Mouse (Mus musculus) forebrain, embryonic 14.5 days (tissue): ENCODE results near the gene Acta2. TPM values are rescaled to one million over a fixed set of nuclear protein-coding genes. Genes with fewer than 3 reads are reported as not detected.
A peak's percentile ranks its signal among the peaks of the same experiment; 100 is the strongest.

Experiments used
- ATAC-seq: fragments of 200-750 bp; cut with Nextera tagmentation; 2 replicates; pipeline ENCODE4 v1.8.0; 2017; ENCODE audit warnings: mild to moderate bottlenecking, moderate library complexity
- DNase-seq: peaks from one replicate; pipeline ENCODE4 v3.0.0-alpha.2; 2015; ENCODE audit warnings: low spot score
- H3K27ac ChIP-seq: fragments of 300-500 bp; sonication (generic); 2 replicates; pipeline ENCODE4 v1.5.1; 2014; ENCODE audit warnings: low read depth, mild to moderate bottlenecking, control low read depth, low read length, moderate library complexity
- H3K27me3 ChIP-seq: fragments of 300-500 bp; sonication (generic); replicated peaks from 2 replicates; pipeline ENCODE4 v1.6.1; 2014; ENCODE audit warnings: low read length, control low read depth, mixed read lengths; ENCODE audit not compliant: control insufficient read depth, insufficient read depth
- H3K36me3 ChIP-seq: fragments of 300-500 bp; sonication (generic); 2 replicates; pipeline ENCODE4 v1.6.1; 2014; ENCODE audit warnings: low read length, control low read depth; ENCODE audit not compliant: control insufficient read depth, insufficient read depth
- H3K4me1 ChIP-seq: fragments of 300-500 bp; sonication (generic); 2 replicates; pipeline ENCODE4 v1.6.1; 2014; ENCODE audit warnings: antibody characterized with exemption, low read length, control low read depth; ENCODE audit not compliant: control insufficient read depth, insufficient read depth
- H3K4me2 ChIP-seq: fragments of 300-500 bp; sonication (generic); 2 replicates; pipeline ENCODE4 v1.6.1; 2014; ENCODE audit warnings: mild to moderate bottlenecking, control low read depth, low read length
- H3K4me3 ChIP-seq: fragments of 300-500 bp; sonication (generic); 2 replicates; pipeline ENCODE4 v1.5.1; 2014; ENCODE audit warnings: low read depth, low read length, control low read depth
- H3K9ac ChIP-seq: fragments of 300-500 bp; sonication (generic); 2 replicates; pipeline ENCODE4 v1.6.1; 2014; ENCODE audit warnings: mild to moderate bottlenecking, low read length, control low read depth, moderate library complexity
- H3K9me3 ChIP-seq: fragments of 300-500 bp; sonication (generic); replicated peaks from 2 replicates; pipeline ENCODE4 v1.6.1; 2016; ENCODE audit warnings: low read length, control low read depth, mixed read lengths; ENCODE audit not compliant: control insufficient read depth
- WGBS: fragments of 180-500 bp; shearing (Covaris S2); extraction: QIAGEN DNeasy Blood & Tissue Kit; methylation state at CpG from one replicate; pipeline ENCODE4 v1.1.7; 2014; 5-methylcytosine and 5-hydroxymethylcytosine counted together
- polyA plus RNA-seq: library from polyadenylated mRNA; unstranded; fragments of >200 nt; fragmentation: Nextera tagmentation; extraction: Ambion mirVana; gene quantifications from 2 replicates; pipeline ENCODE4 v1.2.1, GENCODE M21; 2014

Gene Acta2
- polyA plus RNA-seq, 1 experiment from 2014 or later = 9.9 TPM

DNA sequence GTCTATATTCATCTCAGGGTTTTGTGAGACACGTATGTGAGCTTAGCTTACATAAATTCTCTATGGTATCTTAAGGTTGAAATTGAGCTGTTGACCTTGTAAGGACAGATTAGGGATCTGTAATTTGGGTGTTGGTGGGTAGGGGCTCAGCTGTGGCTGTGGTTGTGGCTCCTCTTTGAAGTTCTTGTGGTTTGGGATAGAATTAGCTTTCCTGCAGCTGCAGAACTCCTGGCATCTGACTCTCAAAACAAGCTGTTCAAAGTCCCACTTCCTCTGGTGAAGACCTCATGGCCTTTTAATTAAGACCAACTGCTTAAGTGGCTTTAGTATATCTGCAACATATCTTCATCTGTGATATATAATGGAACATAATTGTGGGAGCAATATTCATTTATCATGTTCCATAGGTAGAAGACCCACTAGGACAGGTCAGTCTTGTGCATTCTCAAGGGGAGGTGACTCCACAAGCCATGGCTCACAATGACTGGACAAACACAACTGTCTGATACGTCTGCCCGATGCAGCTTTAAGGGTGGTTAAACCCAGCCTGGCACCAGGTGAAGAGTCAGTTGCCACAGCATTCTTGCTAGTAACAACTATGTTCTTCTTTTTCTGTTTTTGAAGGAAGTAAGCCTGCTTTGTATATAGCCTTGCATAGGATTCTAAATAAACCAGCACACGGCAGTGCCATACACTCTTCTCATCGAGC is 36.0 kb downstream of the Acta2 start:
- Histone ChIP-seq H3K9ac (no peak overlapping the region), H3K36me3 (no peaks in the 10 kb centered on the region), H3K4me3 (no peak overlapping the region), H3K27me3 (no peaks in the 10 kb centered on the region), H3K4me2 (no peak overlapping the region), H3K9me3 (no peaks in the 10 kb centered on the region), H3K4me1 (0 out of 2 replicates have a peak, but pooled peaks cover 4% of the 10 kb centered on the region), H3K27ac (no peak overlapping the region)
- no peak for ATAC-seq
- DNase-seq = no peak
- 94% methylated on average over 5 of the region's 5 CpGs for WGBS

DNA sequence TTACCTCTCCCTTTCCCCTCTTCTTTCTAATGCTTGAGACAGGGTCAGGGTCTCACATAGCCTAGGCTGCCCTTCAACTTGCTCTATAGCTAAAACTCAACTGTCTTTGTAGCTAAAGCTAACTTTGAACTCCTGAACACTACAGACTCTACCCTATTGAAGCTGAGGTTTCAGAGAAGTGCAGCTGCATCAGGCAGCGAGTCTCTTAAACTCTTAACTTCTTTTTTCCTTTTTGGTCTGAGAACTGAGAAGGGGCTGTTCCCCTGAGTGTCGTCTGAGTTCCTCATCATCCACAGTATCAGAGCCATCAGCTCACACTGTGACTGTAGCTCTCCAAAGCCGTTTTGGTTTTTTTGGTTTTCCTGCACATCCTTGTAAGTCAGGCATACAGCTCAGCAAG is 37.6 kb downstream of the Acta2 start:
- Histone ChIP-seq H3K27ac (no peak overlapping the region), H3K4me1 (0 out of 2 replicates have a peak, but pooled peaks cover 4% of the 10 kb centered on the region), H3K4me3 (no peak overlapping the region), H3K36me3 (no peaks in the 10 kb centered on the region), H3K27me3 (no peaks in the 10 kb centered on the region), H3K4me2 (no peak overlapping the region), H3K9me3 (no peaks in the 10 kb centered on the region), H3K9ac (no peak overlapping the region)
- DNase-seq = no peak
- ATAC-seq = no peak
- 87% methylated on average over 3 of the region's 3 CpGs for WGBS

DNA sequence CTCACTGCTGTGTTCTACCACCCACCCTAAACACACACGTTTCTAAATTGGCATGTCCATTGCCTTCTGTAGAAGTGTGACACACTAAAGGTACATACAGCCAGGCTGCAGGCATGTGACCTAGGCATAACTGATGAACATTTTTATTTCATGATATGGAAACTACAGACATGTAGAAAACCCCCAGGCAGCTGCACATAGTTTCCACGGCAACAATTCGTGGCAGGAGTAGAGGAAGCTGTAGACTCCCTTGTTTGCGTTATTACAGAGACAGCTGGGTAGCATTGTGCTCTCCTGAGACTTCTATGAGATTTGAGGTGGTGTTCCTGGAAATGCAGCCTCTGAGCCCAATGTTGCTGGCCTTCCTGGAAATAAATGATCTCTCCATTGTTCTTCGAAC is 38.4 kb downstream of the Acta2 start:
- Histone ChIP-seq H3K4me3 (no peak overlapping the region), H3K4me1 (0 out of 2 replicates have a peak, but pooled peaks cover 4% of the 10 kb centered on the region), H3K4me2 (no peak overlapping the region), H3K27ac (no peak overlapping the region), H3K9me3 (no peaks in the 10 kb centered on the region), H3K27me3 (no peaks in the 10 kb centered on the region), H3K36me3 (no peaks in the 10 kb centered on the region), H3K9ac (no peak overlapping the region)
- WGBS = 83% methylated on average over 5 of the region's 5 CpGs
- ATAC-seq = no peak
- DNase-seq = peak; percentile 30

DNA sequence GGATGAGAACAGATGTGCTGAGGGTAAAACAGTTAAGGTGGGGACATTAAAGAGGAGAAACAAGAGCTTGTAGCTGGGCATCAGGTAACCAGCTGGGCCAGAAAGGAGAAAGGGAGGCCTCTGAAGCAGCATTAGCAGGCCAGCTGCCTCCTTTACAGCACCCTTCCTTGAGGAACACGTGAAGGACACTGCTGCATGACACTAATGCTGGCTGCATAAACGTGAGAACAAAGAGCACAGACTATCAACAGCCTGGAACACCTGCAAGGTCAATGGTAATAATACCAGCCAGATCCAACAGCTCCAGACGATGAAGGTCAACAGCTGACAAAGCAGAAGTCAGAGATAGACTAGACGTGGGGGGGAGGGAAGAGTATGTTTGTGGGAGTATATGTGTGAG is 41.3 kb downstream of the Acta2 start:
- no peak overlapping the region for H3K9ac ChIP-seq
- no peaks in the 10 kb centered on the region for H3K9me3 ChIP-seq
- DNase-seq (no peak), ATAC-seq (no peak)
- no peak overlapping the region for H3K4me2 ChIP-seq
- no peak overlapping the region for H3K4me3 ChIP-seq
- H3K27me3 ChIP-seq = no peaks in the 10 kb centered on the region
- H3K27ac ChIP-seq = no peak overlapping the region
- H3K36me3 ChIP-seq = no peaks in the 10 kb centered on the region
- WGBS = 65% methylated on average over 4 of the region's 4 CpGs
- H3K4me1 ChIP-seq = 0 out of 2 replicates have a peak, but pooled peaks cover 4% of the 10 kb centered on the region

DNA sequence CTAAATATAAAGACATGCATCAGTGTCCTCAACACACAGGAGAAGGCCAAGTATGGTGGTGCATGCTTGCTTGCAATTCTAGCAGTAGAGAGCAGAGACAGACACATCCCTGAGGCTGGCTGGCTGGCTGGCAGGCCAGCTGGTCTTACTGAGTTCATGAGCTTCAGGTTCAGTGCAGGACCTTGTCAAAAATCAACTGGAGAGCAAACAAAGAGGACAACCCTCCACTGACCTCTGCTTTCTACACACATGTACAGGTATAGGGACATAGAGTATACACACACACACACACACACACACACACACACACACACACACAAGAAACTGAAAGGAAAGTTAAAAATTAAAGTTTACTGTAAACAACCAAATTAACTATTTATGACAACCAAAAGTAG is 42.1 kb downstream of the Acta2 start:
- H3K27me3 ChIP-seq = no peaks in the 10 kb centered on the region
- ATAC-seq (no peak), DNase-seq (no peak)
- 0 out of 2 replicates have a peak, but pooled peaks cover 4% of the 10 kb centered on the region for H3K4me1 ChIP-seq
- no peak overlapping the region for H3K9ac ChIP-seq
- H3K36me3 ChIP-seq = no peaks in the 10 kb centered on the region
- H3K9me3 ChIP-seq = no peaks in the 10 kb centered on the region
- no peak overlapping the region for H3K4me2 ChIP-seq
- H3K4me3 ChIP-seq = no peak overlapping the region
- no peak overlapping the region for H3K27ac ChIP-seq

DNA sequence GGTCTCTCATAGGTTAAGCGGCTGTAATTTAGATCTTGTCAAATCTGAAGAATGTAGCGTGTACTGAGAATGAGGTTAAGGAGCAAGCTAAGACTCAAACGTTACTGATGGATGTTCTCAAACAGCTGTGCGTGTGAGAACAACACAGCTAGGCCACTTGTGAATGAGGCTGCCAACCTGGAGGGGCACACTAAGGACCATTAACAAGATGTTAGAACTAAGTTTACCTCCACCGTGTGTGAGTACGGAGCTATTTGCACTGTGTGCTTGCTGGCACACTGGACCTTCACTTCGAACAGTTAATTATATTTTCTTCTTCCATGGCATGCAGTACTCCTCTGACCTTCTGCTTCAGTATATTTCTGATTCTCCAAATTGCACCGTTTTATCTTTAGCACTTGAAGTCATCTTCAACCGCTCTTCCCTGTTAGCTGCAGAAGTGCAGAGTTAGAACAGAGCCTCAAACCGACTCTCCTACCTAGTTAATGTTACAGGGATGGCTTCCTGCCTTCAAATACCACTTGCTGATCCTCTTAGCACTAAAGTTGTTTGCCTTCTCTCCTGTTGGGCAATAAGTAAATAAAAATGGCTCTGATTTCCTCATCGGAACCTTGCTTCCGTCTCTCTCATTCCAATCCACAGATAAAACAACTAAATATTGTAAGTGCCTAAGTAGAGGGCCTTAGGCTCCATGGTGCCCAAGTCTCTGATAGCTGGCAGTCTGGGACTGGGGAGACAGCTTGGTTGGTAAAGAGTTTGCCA is 42.7 kb downstream of the Acta2 start:
- Histone ChIP-seq H3K9ac (no peak overlapping the region), H3K4me2 (no peak overlapping the region), H3K9me3 (no peaks in the 10 kb centered on the region), H3K4me3 (no peak overlapping the region), H3K27ac (no peak overlapping the region), H3K4me1 (0 out of 2 replicates have a peak, but pooled peaks cover 4% of the 10 kb centered on the region), H3K27me3 (no peaks in the 10 kb centered on the region), H3K36me3 (no peaks in the 10 kb centered on the region)
- WGBS = 92% methylated on average over 12 of the region's 12 CpGs
- ATAC-seq = no peak
- no peak for DNase-seq

DNA sequence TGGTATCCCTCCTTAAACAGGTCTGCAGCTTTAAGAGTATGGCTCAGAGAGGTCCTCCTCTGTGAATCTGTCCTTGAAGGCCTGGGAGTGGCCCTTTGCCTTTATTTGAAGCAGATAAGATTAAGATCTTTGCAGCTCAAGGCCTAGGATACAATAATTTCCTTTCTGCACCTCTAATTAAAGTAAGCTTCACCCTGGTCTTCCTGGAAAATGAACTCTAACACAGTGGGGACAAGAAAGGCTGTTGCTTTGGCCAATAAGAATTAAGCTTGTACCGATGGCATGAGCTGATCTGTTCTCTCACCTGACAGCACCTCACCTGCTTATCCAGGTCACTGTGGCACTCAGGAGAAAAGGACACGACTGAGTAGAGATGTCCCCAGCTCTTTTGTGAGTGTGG is 44.5 kb downstream of the Acta2 start:
- WGBS = 68% methylated on average over 2 of the region's 2 CpGs
- DNase-seq = no peak
- no peaks in the 10 kb centered on the region for H3K36me3 ChIP-seq
- no peak overlapping the region for H3K27ac ChIP-seq
- H3K4me1 ChIP-seq = no peaks in the 10 kb centered on the region
- H3K27me3 ChIP-seq = no peaks in the 10 kb centered on the region
- no peak for ATAC-seq
- H3K9ac ChIP-seq = no peak overlapping the region
- H3K4me2 ChIP-seq = no peak overlapping the region
- H3K9me3 ChIP-seq = no peaks in the 10 kb centered on the region
- H3K4me3 ChIP-seq = no peak overlapping the region

DNA sequence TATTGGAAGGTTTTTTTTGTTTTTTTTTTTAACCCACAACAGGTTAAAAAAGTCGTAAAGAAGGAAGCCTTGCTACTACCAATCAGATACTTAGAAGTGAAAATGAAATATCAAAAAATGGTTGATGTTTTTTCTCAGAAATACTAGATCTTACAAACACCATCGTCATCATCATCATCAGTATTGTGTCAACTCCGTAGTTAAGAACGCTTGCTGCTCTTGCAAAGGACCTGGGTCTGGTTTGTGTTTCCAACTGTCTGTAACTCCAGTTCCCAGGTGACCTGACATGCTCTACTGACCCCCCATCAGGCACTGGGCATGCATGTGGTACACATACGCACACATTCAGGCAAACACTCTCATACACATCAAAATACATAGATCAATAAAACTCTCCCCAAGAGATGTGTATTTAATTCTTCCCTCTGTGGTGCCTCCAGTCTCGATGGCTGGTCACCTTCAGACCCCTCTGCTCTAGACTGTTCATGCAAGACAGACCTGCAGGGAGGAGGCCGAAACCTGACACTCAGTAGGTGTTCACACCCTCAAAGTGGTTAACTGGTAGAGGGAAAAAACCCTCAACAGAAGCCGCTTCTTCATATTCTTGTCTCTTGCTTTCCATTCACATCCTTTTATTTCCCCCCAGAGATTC is 45.3 kb downstream of the Acta2 start:
- no peak overlapping the region for H3K27ac ChIP-seq
- H3K4me2 ChIP-seq = no peak overlapping the region
- H3K4me1 ChIP-seq = no peaks in the 10 kb centered on the region
- WGBS = 85% methylated on average over 8 of the region's 8 CpGs
- no peak for ATAC-seq
- H3K9ac ChIP-seq = no peak overlapping the region
- H3K9me3 ChIP-seq = no peaks in the 10 kb centered on the region
- no peaks in the 10 kb centered on the region for H3K27me3 ChIP-seq
- no peak for DNase-seq
- no peak overlapping the region for H3K4me3 ChIP-seq
- H3K36me3 ChIP-seq = no peaks in the 10 kb centered on the region

DNA sequence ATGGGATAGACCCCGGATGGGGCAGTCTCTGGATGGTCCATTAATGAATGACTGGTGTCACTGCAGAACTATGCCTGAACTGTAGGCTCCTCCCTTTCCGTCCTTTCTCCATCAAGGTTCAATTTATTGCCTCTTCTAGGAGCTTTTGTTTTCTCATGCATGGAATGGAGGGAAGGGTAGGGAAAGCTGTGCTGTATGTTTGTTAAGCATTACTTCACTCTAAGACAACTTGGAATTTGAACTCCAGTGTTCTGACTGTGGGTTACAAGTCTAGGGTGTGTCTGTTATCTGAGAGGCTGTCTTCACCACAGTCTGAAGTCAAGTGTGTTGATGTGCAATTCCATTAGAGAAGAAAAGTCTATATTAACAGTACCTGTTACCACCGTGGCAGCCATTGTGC is 46.4 kb downstream of the Acta2 start:
- Histone ChIP-seq H3K36me3 (no peaks in the 10 kb centered on the region), H3K4me3 (no peak overlapping the region), H3K9me3 (no peaks in the 10 kb centered on the region), H3K27me3 (no peaks in the 10 kb centered on the region), H3K27ac (no peak overlapping the region), H3K4me2 (no peak overlapping the region), H3K4me1 (no peaks in the 10 kb centered on the region), H3K9ac (no peak overlapping the region)
- no peak for ATAC-seq
- WGBS = 90% methylated on average over 3 of the region's 3 CpGs
- DNase-seq = no peak
